Mouse (Mus musculus): ENCODE results near the gene Btnl2.

Gene Btnl2

DNA sequence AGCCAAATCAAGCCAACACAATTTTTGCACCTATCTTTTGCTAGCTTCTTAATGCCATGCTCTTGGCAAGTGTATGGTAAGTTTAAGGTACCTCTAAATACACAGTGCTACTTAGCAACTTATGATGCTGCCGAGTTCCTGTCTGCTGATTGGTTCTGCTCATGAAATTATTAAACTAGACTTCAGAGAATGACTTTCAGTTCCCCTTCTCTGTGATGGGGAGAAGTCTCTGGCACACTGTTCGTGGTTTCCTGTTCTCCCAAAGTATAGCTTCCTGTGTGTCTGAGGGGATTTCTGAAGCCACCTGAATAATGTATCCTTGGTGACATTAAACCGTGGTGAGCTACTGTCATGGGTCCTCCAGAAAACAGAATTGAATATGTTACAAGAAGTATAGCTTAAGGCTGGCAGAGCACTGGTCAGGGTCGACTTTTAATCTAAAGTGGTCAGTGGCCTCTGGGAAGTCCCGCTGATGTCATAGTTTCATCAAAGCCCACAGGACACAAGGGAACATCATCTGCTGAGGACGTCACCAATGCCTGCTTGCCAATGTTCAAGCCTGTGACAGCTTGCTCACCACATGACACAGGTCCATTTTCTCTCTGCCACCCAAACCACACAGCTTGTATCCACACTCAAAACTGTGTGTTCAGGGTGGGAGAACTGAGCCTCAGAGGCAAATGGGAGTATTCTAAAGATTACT is 6.9 kb upstream of the Btnl2 start:
- DNase-seq (ENCODE audit: low spot score in 2 of 2) = peak; percentile 51 to 81

DNA sequence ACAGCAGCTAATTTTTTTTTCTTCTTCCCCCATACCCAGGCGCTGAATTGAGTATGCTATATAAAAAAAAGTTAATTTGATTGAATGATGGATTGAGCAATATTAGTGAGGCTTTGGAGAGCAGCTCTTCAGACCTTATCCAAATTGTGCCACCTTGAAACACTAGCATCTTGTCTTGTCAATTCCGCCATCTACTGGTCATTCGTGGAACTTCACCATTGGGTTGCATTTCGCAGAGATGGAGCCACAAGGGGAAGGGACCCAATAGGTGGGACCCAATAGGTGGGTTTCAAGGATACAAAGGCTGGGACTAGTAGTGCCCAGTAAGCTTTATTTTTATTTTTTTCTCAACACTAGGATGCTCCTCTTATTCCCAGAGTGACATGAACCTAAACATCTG is 5.2 kb upstream of the Btnl2 start:
- DNase-seq (ENCODE audit: low spot score in 2 of 2) = peak; percentile 76 to 87

DNA sequence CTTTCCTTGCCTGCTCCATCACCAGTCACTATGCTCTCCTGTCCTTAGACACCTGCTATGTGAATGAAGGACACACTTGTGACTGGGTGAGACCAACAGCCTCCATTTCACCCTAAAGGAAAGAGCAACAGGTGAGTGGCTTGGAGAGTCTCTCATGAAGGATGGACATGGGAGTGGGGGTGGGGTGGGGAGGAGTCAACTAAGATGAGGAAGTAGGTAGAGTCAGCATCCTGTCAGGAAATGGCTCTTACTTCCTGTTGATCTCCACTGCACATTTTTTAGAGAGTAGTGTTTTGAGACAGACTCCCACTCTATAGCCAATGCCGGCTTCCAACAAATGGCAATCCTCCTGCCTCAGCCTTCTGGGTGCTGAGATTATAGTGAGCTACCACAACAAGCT is 318 bp downstream of the Btnl2 start:
- peak; percentile 28 to 73 for DNase-seq (ENCODE audit: low spot score in 2 of 2)

DNA sequence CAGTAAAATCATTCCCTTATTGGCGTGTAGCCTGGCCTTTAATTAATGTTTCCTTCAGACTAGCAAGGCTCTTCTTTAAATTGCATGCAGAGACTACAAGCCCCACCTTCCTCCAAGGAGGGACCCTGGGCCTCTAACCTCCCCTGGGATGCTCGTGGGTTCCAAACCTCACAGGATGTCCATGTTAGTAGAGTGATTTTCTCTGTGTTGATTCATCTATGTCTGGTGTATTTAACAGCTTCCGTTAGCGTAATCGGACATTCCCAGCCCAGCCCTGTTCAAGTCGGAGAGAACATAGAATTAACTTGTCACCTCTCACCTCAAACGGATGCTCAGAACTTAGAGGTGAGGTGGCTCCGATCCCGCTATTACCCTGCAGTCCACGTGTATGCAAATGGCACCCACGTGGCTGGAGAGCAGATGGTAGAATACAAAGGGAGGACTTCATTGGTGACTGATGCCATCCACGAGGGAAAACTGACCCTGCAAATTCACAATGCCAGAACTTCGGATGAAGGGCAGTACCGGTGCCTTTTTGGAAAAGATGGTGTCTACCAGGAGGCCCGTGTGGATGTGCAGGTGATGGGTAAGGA is 8.4 kb downstream of the Btnl2 start:
- DNase-seq (ENCODE audit: low spot score in 2 of 2) = no peak

DNA sequence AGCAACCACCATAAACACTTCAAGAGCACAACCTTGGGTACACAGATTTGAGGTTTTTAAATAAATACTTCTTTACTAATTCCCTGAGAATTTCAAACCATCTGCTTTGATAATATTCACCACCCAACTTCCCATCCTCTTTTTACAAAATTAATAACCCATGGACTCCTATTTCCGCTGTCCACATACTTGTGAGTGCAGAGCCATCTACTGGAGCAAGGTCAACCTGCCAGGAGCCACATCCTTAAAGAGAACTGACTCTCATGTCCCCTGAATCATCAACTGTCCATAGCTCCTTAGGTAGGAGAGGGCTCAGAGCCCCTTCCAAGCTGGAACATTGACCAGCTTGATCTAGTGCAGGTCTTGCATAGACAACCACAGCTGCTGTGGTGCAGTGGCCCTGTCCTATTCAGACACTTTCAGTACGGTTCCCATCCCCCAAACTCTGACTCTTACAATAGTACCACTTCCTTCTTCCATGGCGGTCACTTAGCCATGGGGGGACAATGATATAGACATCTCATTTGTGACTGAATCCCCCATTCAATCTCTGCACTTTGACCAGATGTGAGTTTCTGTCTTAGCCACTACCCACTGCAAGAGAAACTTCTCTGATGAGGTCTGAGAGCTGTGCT is 9.2 kb downstream of the Btnl2 start:
- DNase-seq (ENCODE audit: low spot score in 2 of 2) = no peak

DNA sequence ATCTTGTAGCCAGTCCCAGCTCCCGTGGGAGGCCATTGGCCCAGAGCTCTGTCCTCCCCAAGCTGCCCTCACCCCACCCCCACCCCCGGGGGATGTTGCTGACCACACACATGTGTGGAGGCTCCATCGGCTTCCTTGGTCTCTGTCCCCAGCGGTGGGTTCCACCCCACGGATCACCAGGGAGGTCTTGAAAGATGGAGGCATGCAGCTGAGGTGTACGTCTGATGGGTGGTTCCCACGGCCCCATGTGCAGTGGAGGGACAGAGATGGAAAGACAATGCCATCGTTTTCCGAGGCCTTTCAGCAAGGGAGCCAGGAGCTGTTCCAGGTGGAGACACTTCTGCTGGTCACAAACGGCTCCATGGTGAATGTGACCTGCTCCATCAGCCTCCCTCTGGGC is 10.4 kb downstream of the Btnl2 start:
- DNase-seq (ENCODE audit: low spot score in 2 of 2) = no peak

DNA sequence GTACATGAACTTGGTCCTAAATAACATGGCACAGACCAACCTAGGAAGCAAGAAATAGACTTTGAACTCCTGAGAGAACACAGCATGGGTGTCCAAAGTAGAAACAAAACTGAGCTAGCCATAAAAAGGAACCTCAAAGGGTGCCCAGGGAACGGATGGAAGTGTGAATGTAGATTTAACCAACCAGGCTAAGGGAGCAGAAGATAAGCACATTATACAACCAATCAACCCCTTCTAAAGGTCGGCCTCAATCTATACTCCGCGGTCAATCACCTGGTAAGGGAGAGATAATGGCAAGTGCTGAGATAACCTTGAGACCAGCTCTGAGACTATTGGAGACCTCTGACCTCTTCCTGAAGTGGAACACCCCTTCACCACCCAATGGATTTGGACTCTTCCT is 15.9 kb downstream of the Btnl2 start:
- no peak for DNase-seq (ENCODE audit: low spot score in 2 of 2)

DNA sequence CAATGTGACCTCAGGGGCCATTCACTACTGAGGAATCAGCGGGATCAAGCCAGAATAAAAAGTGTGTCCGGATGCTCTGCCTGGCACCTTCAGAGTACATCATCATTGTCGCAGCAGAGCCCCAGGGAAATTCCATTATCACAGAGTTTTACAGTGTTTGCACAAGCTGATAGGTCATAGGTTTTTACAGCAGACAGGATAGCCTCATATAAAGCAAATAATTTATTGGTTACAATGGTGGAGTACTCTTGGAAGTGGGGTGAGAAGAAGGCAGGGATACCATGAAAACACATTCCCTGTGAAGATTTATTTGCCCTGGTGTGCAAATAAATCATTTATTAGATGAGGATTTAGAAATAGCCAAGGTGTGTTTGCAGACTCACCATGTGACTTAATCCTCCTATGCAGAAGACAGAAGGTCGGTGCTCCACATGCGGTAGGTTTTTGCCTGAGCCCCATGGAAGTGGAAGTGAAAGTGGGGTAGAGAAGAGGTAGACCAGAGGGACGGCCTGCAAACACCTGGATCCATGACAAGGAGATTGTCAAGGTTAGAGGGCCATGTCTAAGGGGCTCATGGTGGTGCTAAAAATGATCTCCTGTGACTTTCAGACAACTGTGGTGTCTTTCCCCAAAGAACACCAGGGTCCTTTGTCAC is 18.6 kb downstream of the Btnl2 start:
- no peak for DNase-seq (ENCODE audit: low spot score in 2 of 2)

DNA sequence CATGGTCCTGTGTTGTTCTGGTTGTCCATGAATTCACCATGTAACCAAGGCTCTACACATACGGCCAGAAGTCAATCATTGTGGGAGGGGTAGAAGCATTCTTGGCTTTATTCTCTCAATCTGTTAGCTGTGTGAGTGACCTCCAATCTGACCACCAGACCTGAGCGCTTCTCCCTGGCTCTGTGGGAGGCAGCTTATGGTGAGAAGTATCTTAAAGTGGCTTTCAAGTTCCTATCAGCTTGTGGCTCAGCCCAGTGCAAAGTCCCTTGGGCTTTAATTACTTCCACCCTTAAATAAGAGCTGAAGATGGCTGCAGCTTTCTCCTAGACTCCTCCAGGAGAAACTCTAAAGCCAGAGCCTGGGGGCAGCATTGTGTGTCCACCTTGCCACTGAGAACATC is 22.2 kb downstream of the Btnl2 start, which contains the start of gene Btnl1:
Gene Btnl1 (plus strand): TSS at position 286 of the 400 bp plus-strand sequence.
- DNase-seq (ENCODE audit: low spot score in 2 of 2) = no peak

DNA sequence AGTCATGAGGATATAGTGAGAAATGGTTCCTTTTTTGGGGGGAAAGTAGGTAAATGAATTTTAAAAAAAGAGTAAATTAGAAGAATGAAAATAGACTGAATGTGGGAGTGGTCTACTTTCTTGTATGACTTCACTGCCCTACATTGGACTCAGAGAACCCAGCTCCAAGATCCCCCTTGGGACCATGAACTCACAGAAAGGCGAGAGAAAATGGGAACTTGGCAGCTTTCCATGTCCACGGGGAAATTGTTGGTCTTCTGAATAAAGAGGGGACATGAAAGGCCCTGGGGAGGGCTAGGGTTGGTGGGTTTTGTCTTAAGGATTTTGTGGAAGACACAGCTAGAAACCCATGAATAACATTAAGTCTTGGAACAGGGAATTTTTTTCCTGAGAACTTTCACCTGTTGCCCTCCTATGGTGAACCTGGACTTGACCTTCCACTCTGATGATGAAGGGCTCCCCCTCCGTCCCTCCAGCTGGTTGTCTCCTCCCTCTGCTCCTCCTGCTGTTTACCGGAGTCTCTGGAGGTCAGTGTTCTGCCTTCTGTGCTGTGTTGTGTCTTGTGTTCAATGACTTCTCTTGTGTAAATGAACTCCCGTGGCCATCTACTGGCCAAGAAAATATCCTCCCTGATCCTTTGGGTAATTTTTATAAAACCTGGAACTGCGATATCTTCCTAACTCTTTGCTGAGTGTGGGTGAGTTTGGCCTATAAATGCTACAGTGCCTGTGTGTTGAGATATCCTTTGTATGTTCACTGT is 23.0 kb downstream of the Btnl2 start:
- no peak for DNase-seq (ENCODE audit: low spot score in 2 of 2)

DNA sequence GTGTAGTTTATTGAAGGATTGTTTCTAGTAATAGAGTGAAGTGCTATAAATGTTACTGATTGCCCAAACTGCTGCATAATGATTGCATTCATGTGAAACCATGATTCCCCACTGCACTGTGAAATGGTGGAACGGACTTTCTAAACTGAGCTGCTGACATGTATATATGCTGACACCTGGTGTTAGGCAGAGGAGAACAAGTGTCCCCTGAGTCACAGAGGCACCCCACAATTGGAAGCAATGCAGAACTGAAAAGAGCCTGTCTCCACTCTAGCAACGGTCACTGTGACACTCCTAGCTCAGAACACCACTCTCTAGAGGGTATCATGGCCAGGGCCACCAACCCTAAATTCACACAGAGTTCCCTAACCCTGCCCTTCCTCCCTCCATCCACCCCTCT is 24.1 kb downstream of the Btnl2 start:
- DNase-seq (ENCODE audit: low spot score in 2 of 2) = no peak

DNA sequence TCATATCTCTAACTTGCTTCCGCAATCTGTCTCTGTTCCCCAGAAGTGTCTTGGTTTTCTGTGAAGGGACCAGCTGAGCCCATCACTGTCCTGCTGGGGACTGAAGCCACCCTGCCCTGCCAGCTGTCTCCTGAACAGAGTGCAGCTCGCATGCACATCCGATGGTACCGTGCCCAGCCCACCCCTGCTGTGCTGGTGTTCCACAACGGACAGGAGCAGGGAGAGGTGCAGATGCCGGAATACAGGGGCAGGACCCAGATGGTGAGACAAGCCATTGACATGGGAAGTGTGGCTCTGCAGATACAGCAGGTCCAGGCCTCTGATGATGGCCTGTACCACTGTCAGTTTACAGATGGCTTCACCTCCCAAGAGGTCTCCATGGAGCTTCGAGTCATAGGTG is 24.8 kb downstream of the Btnl2 start:
- no peak for DNase-seq (ENCODE audit: low spot score in 2 of 2)

DNA sequence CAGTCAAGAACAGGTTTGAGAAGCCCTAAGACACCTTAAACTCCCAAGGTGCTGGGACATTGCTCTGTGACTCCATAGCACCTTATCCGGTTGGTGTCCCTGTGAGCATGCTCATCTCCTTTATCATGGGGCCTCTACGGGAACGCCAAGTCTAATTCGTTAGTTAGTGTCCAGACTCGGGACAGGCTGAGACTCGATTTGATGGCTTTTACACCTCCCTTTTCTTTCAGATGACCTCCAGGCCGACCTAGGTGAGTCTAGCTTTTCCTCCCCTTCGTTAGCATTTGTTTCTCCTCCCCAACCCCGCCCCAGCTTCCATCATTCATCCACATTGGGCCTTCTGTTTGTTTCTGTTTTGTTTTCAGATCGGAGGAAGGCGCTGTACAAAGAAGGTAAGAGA is 27.3 kb downstream of the Btnl2 start:
- no peak for DNase-seq (ENCODE audit: low spot score in 2 of 2)

DNA sequence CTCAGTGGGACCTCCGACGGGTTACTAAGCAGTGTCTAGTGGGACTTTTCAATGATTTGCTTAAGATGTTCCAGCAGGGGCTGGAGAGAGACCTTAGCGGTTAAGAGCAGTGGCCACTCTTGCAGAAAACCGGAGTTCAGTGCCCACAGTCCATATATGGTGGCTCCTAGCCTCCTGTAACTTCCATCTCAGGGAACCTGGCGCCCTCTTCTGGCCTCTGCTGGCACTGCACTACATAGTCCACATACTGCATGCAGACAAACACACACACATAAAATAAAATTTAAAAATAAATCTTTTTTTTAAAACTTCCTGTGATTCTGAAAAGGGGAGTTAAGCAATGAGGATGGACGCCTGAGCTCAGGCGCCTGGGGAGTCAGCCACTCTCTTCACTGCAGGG is 28.6 kb downstream of the Btnl2 start:
- peak in 1 of 2 experiments; percentile 75 for DNase-seq (ENCODE audit: low spot score in 2 of 2)

DNA sequence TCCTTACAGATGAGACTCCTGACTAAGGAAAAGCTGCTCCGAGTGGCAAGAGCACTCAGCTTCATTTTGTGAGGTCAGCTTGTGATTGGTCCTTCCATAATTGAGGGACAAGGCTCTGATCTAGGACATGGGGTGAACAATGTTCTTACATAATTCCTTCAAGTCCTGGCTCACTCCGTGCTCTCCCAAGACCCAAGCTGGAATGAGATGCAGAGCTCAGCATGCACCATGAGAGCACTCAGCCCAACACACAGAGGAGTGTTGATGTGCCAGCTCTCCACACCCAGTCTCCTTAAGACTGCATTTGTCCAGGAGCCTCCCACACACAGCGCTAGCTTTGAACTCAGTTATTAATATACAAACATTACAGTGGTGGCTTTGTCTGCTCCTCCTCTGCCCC is 30.1 kb downstream of the Btnl2 start:
- DNase-seq (ENCODE audit: low spot score in 2 of 2) = no peak

DNA sequence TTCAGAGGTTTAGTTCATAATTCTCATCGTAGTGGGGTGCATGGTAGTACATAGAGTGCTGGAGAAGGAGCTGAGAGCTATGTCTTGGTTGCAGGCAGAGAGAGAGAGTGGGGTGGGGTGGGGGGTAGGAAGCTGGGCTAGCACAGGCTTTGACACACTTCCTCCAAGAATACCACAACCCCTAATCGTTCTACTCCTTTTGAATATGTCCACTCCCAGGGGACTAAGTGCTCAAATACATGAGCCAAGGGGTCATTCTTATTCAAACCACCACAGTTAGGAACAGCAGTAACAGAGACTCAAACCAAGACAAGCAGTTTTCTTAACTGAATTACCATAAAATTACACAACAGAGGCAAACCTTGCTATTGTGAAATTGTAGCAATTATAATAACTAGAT is 32.0 kb downstream of the Btnl2 start:
- DNase-seq (ENCODE audit: low spot score in 2 of 2) = no peak

DNA sequence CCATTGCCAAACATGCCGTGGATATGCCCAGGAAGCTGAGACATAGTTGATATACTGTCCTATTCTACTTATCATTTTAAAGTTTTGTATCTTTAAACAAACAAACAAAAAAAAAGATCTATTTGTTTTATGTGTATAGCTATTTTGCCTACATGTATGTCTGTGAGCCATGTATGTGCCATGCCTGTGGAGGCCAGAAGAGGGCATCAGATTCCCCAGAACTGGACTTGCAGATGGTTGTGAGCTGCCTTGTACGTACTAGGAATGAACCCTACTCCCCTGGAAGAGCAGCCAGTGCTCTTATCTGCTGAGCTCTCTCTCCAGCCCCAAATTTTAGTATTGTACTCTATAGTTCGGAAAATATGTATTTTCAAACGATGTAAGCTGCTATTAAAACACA is 33.9 kb downstream of the Btnl2 start:
- DNase-seq (ENCODE audit: low spot score in 2 of 2) = peak in 1 of 2 experiments; percentile 60

DNA sequence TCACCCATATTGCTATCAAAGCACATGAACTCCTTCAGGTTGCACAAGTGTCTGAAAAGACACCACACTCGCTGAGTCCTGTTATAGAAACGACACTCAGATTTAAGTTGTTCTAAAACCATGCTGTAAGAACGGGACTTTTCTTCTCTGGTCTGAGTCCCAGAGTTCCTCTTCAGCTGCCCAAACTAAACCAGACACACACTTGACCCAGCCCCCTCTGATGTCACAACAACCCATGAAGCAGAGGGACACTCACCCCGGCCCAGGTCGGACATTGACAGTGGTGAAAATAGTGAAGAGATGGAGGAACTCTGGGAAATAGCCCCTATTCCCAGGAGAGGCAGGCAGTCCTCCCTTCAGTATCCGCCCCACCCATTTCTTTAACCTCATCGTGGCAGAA is 36.9 kb downstream of the Btnl2 start:
- no peak for DNase-seq (ENCODE audit: low spot score in 2 of 2)

DNA sequence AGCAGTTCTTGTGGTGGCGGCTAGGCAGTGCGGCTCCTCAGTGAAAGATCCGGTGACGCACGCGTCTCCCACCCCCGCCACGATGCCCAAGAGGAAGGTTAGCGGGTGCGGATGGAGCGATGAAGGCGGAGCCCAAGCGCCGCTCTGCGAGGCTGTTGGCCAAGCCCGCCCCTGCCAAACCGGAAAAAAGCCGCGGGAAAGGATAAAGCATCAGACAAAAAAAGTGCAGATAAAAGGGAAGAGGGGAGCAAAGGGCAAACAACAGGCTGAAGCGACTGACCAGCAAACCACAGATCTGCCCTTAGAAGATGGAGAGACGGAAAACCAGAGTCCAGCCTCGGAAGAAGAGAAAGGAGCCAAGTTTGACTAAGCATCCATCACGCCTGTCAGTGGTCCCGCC is 37.7 kb downstream of the Btnl2 start:
- no peak for DNase-seq (ENCODE audit: low spot score in 2 of 2)

DNA sequence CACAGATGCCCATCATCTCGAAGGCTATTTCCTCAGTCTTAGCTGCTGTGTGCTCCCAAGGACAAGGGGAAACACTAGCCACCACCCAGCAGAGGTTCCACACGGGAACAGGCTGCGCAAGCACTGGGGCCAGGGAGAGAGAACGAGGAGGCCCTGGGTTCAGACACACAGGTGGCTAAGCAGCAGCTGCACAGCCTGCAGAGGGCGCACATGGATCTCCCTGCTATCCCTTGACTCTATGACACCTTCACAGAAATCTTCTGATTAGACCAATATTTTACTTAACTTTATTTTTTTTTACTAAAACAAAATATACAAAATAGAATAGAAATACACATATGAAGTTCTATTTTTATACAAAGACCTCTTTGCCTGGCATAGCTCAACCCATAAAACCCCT is 42.7 kb downstream of the Btnl2 start:
- peak in 1 of 2 experiments; percentile 67 for DNase-seq (ENCODE audit: low spot score in 2 of 2)

DNA sequence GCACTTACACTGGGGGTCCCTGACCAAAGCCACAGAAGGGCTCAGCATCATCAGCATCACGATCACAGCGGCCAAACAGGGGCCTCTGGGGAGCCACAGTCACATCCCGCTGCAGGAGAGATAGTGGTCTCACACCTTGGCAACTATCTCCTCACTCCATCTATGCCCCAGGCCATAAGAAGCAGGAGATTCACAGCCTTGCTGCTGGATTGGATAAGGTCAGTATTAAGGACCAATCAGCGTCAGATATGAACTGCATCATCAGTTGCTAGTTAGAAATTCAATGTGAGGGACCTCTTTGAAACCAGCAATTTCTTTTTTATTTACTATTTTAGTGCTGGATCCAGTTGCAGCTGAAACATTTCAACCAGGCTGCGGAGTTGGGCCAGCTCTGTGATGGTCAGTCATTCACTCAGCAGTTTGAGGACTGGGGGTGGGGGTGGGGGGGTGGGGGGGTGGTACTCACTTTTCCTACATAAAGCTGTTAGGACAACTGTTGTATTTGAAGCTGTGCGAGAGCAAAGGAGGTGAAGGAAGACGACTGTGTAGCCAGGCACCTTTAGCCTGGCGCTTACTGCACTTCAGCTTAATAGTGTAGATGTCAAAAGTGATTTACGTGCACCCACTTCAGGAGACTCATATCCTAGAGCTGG is 43.6 kb downstream of the Btnl2 start:
- DNase-seq (ENCODE audit: low spot score in 2 of 2) = peak; percentile 23 to 48
